Mouse (Mus musculus): ENCODE results near the gene Zfp46. TPM values are rescaled to one million over a fixed set of nuclear protein-coding genes. Genes with fewer than 3 reads are reported as not detected.

Gene Zfp46
- polyA plus RNA-seq (2021; fragmentation: Nextera tagmentation) = 8.5 and 9.8 TPM in 2 replicates
- long read RNA-seq, experiment 1, full-length matches to known transcripts = 39 of 51 reads
- long read RNA-seq, experiment 1, partial matches to known transcripts = 1 of 51 reads
- long read RNA-seq, experiment 1, other reads (novel, unspliced or antisense) = 11 of 51 reads
- long read RNA-seq, experiment 2, partial matches to known transcripts = 1 of 10 reads
- long read RNA-seq, experiment 2, other reads (novel, unspliced or antisense) = 8 of 10 reads

GRCm38 (mm10) chr4:136284455-136284854 is at the start of gene Zfp46:
Gene Zfp46 (plus strand): TSS chr4:136284683.

GRCm38 (mm10) chr4:136247729-136248463 is 36.6 kb upstream of the Zfp46 start, which contains the start of gene Tcea3:
Gene Tcea3 (plus strand): TSS chr4:136247729.

DNA sequence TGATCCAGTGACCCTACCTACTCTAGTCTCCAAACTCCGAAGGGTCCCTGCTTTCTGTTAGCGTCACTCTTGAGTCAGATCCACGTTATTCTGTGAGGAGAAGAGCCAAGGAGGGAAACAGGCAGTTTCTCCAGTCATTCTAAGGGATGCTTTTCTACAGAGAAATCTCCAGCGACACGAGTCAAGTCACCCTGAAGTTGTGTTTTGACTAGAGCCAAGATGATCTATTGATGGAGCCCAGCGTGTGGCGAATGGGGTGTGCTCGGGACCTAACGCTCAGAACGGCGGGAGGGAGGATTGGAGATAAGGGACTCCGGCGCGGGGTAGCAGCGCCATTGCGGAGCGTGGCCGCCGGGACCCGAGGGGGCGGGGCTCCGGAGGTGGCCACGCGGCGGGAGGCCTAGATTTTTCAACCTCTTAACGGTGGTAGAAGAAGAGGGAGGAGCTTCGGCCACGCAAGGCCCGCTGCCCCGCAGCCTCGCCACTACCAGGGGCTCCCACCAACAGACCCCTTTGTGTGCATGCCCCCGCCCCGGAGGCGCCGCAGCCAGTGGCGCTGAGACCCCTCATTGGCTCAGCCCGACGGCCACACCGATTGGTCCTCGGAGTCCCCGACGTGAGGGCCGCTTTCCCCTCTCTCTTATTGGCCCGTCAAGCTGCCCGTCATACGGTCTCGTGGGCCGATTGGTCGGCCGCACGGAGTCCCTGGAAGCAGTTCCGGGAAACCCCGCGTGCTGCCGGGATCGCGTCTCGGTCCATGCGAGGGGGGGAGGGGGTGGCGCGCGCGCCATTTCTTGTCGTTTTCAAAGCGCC is 26.0 kb downstream of the Zfp46 start, which contains the start of gene Hnrnpr:
TSS of gene Hnrnpr (plus strand) at position 714 of the 813 bp plus-strand sequence.

Other genes with a start within 250 kb of the Zfp46 start
- gene Rpl11, start 231.3 kb upstream of the Zfp46 start, polyA plus RNA-seq (2021; fragmentation: Nextera tagmentation) = 1,300 and 1,470 TPM in 2 replicates
- gene Id3, start 141.2 kb upstream of the Zfp46 start, polyA plus RNA-seq (2021; fragmentation: Nextera tagmentation) = 114 and 124 TPM in 2 replicates
- gene E2f2, start 112.3 kb upstream of the Zfp46 start, polyA plus RNA-seq (2021; fragmentation: Nextera tagmentation) = 0.15 and 0.68 TPM in 2 replicates
- gene Asap3, start 78.3 kb upstream of the Zfp46 start, polyA plus RNA-seq (2021; fragmentation: Nextera tagmentation) = 0.43 and 0.50 TPM in 2 replicates
- gene Tcea3, start 37.0 kb upstream of the Zfp46 start, polyA plus RNA-seq (2021; fragmentation: Nextera tagmentation) = 0.91 and 1.6 TPM in 2 replicates
- gene Hnrnpr, start 26.3 kb downstream of the Zfp46 start, polyA plus RNA-seq (2021; fragmentation: Nextera tagmentation) = 73.7 and 76.1 TPM in 2 replicates
- gene Htr1d, start 138.8 kb downstream of the Zfp46 start, polyA plus RNA-seq (2021; fragmentation: Nextera tagmentation) = 1.1 and 1.5 TPM in 2 replicates
- 0.29 TPM in 1 of 2 replicates, not detected in the other for gene 6030445D17Rik, start 177.6 kb downstream of the Zfp46 start, polyA plus RNA-seq (2021; fragmentation: Nextera tagmentation)
- gene Luzp1, start 185.1 kb downstream of the Zfp46 start, polyA plus RNA-seq (2021; fragmentation: Nextera tagmentation) = 65.6 and 75.4 TPM in 2 replicates

All from left cerebral cortex, adult 6 months (tissue).